15 mouse cellular contexts compared by ENCODE assay signal in the genomic region with DNA sequence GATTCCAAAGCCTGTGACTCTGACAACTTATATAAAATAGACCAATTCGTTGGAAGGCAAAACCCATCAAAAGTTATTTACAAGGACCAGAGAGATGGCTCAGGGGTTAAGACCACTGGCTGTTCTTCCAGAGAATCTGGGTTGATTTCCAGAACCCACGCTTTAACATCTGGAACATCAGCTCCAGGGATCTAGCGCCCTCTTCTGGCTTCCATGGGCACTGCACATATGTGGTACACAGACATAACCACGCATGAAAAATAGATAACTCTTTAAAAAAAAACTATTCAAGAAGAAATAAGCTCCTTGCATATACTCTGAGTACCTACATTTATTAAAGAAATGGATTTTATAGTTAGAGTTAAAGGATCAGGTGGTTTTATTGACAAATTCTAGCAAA. TPM values are rescaled to one million over a fixed set of nuclear protein-coding genes. Genes with fewer than 3 reads are reported as not detected.
A peak's percentile ranks its signal among the peaks of the same experiment; 100 is the strongest.
DNase-seq lines count a peak whose midpoint lies in the region; ATAC-seq and TF ChIP-seq lines count a peak whose summit lies in the region.
"Had no signal": no experiment of that assay in that cellular context is flagged by ENCODE, and none has a peak within 500 bp of the region (broad histone marks: within the 10 kb centered on the region; RNA-seq: fewer than 3 reads in every experiment).

No protein-coding gene starts in this region.

- peak; percentile 45 for TF ChIP-seq CTCF in gastrocnemius, adult 2 months (IDR thresholded peaks at IDR 0.05)
- TF ChIP-seq CTCF in lung, embryonic 14.5 days (IDR thresholded peaks at IDR 0.05; ENCODE audit: low read depth): peak; percentile 59

- no peaks in the 10 kb centered on the region for H3K36me3 ChIP-seq in lung, embryonic 14.5 days (ENCODE audit: insufficient read depth)
- H3K36me3 ChIP-seq: heart, embryonic 10.5 days; hindbrain, embryonic 13.5 days had no signal

- no peak for DNase-seq in gastrocnemius, adult 2 months
- DNase-seq in gastrocnemius, postnatal 14 days: no peak
- DNase-seq in lung, embryonic 14.5 days: peak; percentile 37
- no peak for DNase-seq in lung, adult 18-20 months
- DNase-seq in ES-CJ7 (ENCODE audit: low read depth, low spot score) (peak; percentile 8), MN1 (ENCODE audit: low spot score) (no peak)
- DNase-seq in adrenal gland, adult 8-10 months: no peak
- DNase-seq: kidney, postnatal 10 days; layer of hippocampus, postnatal 36 days; spleen, adult 18-20 months; thymus, postnatal 25 days had no signal

- H3K9ac ChIP-seq in lung, embryonic 14.5 days: no peak overlapping the region
- H3K9ac ChIP-seq: hindbrain, embryonic 13.5 days had no signal

- no peak for ATAC-seq in lung, embryonic 14.5 days (ENCODE audit: insufficient read depth)
- ATAC-seq in megakaryocyte progenitor cell, adult 5-6 weeks (replicated peaks; ENCODE audit: poor library complexity): 0 out of 2 replicates have a peak, but pooled peaks have one; percentile 42

- H3K9me3 ChIP-seq in lung, embryonic 14.5 days (ENCODE audit: low read depth, low read length): no peaks in the 10 kb centered on the region
- H3K9me3 ChIP-seq: heart, embryonic 10.5 days; hindbrain, embryonic 13.5 days had no signal

- 46% methylated on average over 4 of the region's 4 CpGs for WGBS in lung, embryonic 14.5 days

- H3K4me1 ChIP-seq in lung, embryonic 14.5 days (ENCODE audit: insufficient read depth): no peaks in the 10 kb centered on the region

- no peak overlapping the region for H3K4me2 ChIP-seq in lung, embryonic 14.5 days
- H3K4me2 ChIP-seq: hindbrain, embryonic 13.5 days had no signal

- no peaks in the 10 kb centered on the region for H3K27me3 ChIP-seq in lung, embryonic 14.5 days (ENCODE audit: insufficient read depth, low read length)

- H3K27ac ChIP-seq in gastrocnemius, adult 2 months: no peak overlapping the region
- no peak overlapping the region for H3K27ac ChIP-seq in lung, embryonic 14.5 days (ENCODE audit: low read depth)
- H3K27ac ChIP-seq: heart, embryonic 10.5 days; hindbrain, embryonic 13.5 days had no signal

- intact Hi-C loops in gastrocnemius, adult 2 months (cut with DNase I): no loop called here
- intact Hi-C loops in gastrocnemius, postnatal 14 days (cut with DNase I; ENCODE audit: low total_unique reads): no loop called here

- H3K4me3 ChIP-seq in gastrocnemius, adult 2 months: no peak overlapping the region
- H3K4me3 ChIP-seq in lung, embryonic 14.5 days (ENCODE audit: low read depth, low read length): no peak overlapping the region
- H3K4me3 ChIP-seq: heart, embryonic 10.5 days; hindbrain, embryonic 13.5 days had no signal

RNA-seq across cellular contexts. Expression of gene 2410004P03Rik, which starts 43.2 kb away (rescaled TPM):
- not detected for total RNA-seq in gastrocnemius, adult 2 months (2021)
- total RNA-seq in gastrocnemius, postnatal 14 days (2021): not detected
- polyA plus RNA-seq in lung, embryonic 14.5 days (2014; fragmentation: Nextera tagmentation; extraction: Ambion mirVana): 0.26 and 0.29 TPM in 2 replicates
- 0.24 TPM in 1 of 2 replicates, not detected in the other for total RNA-seq in megakaryocyte progenitor cell, adult 5-6 weeks (2015)
- total RNA-seq in megakaryocyte progenitor cell, adult 5-6 weeks (2017): 0.04 TPM in 1 of 2 replicates, not detected in the other
- not detected for total RNA-seq in adrenal gland, adult 8-10 months (2022)
- total RNA-seq: adrenal gland, adult 18-20 months had no signal

RNA-seq across cellular contexts. Expression of gene Pqlc3, which starts 54.5 kb away (rescaled TPM):
- 1 to 10 TPM; 1.1 to 1.6 TPM for total RNA-seq in gastrocnemius, adult 2 months (2021)
- 1 to 10 TPM; 1.8 TPM for total RNA-seq in gastrocnemius, postnatal 14 days (2021)
- polyA plus RNA-seq in lung, embryonic 14.5 days (2014; fragmentation: Nextera tagmentation; extraction: Ambion mirVana): 3.7 and 3.8 TPM in 2 replicates
- 39.9 and 50.4 TPM in 2 replicates for total RNA-seq in megakaryocyte progenitor cell, adult 5-6 weeks (2015)
- 19.5 and 21.0 TPM in 2 replicates for total RNA-seq in megakaryocyte progenitor cell, adult 5-6 weeks (2017)
- total RNA-seq in adrenal gland, adult 8-10 months (2022): 10 to 100 TPM; 11.0 to 14.7 (median 13.5) TPM

Comparison
In these comparisons a context has a peak if more than half of its experiments do, and no peak if none do; other contexts are left out.
1. DNase-seq: peak in lung, embryonic 14.5 days (single experiment) and ES-CJ7 (single experiment); none in gastrocnemius, adult 2 months (single experiment), gastrocnemius, postnatal 14 days (single experiment), lung, adult 18-20 months (0 of 2), MN1 (single experiment) and adrenal gland, adult 8-10 months (single experiment).
2. RNA of gene Pqlc3, which starts 54.5 kb away (total RNA-seq): 19.5 to 50.4 TPM in megakaryocyte progenitor cell, adult 5-6 weeks and 11.0 to 14.7 TPM in adrenal gland, adult 8-10 months; 1.8 TPM in gastrocnemius, postnatal 14 days and 1.1 to 1.6 TPM in gastrocnemius, adult 2 months; every median in the first group is over 4 times any median in the second.